Mouse (Mus musculus): Measurements from ENCODE around the gene Atp5f1.

DNA sequence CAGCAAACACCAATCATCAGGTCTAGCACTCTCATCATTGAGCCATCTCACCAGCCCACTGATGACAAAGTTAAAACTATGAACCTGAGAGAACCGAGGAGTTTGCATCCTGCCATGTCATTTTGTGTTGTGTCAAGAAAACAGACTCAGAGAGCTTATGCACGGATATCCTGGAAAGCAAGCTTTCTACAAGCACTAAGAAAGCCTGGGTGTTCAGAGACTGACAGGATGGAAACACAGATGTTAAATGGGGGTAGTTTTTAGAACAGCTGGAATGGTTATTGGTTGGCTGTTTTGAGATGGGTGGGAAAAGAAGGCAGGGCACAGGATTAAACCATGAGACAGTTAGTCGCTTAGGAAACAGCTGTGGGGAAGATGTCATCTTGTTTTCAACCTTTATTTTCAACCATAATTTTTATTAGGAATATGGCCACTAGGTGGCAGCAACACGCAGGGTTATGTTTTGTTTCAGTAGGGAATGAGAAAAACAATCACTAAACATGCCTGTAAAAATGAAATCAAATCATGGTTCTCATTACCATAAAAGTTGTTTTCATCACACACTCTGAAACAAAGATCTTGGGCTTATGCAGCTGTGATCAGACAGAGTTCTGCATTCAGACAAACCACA is 31.9 kb upstream of the Atp5f1 start:
- no peak for TF ChIP-seq POLR2A (IDR thresholded peaks at IDR 0.05; ENCODE audit: borderline replicate concordance, low read depth, low read length)
- no peak for TF ChIP-seq CTCF (IDR thresholded peaks at IDR 0.05; ENCODE audit: low read depth, low read length)
